ENCODE assay signal across 21 mouse cellular contexts in the genomic region with DNA sequence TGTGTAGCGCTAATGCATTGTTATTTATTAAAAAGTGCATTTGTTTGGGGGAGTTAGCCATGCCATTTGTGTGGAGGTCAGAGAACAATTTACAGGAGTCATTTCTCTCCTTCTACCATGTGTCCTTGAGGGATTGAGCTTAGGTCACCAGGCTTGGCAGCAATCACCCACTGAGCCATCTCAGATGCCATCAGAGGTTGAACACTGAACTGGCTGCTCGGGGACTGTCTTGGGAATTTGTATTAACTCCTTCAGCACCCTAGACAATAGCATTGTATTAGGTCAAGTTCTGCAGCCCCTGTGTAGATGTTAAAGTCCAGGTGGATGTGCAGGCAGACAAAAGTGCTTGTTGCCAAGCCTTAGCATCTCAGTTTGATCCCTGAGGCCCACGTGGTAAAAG. TPM values are rescaled to one million over a fixed set of nuclear protein-coding genes. Genes with fewer than 3 reads are reported as not detected.
A peak's percentile ranks its signal among the peaks of the same experiment; 100 is the strongest.
DNase-seq lines count a peak whose midpoint lies in the region.
"Had no signal": no experiment of that assay in that cellular context is flagged by ENCODE, and none has a peak within 500 bp of the region (broad histone marks: within the 10 kb centered on the region; RNA-seq: fewer than 3 reads in every experiment).

No protein-coding gene starts in this region.

- peaks cover 57% of the 10 kb centered on the region for H3K36me3 ChIP-seq in heart, embryonic 10.5 days

- DNase-seq in heart, embryonic 10.5 days (ENCODE audit: low spot score): peak; percentile 66
- no peak for DNase-seq in heart, adult 9 months (ENCODE audit: low spot score in 2 of 2)
- peak; percentile 56 for DNase-seq in R1 (ENCODE audit: low read depth, low spot score)
- DNase-seq in adrenal gland, adult 2 months: peak; percentile 79
- peak; percentile 53 for DNase-seq in adrenal gland, postnatal 14 days
- no peak for DNase-seq in ovary, postnatal 10 days (ENCODE audit: low spot score)
- no peak for DNase-seq in cerebellum, adult 11-12 months
- DNase-seq in frontal cortex, postnatal 25 days (ENCODE audit: low spot score in 2 of 2): no peak
- DNase-seq: cerebellum, adult 11 months; cerebellum, adult 8-10 months; cerebellum, postnatal 14 days; gastrocnemius, postnatal 10 days; gastrocnemius, postnatal 36 days; kidney, adult 11 months; kidney, adult 8-10 months had no signal

- H3K27me3 ChIP-seq in heart, embryonic 10.5 days (ENCODE audit: insufficient read depth, poor library complexity, severe bottlenecking): no peaks in the 10 kb centered on the region
- H3K27me3 ChIP-seq: forebrain, embryonic 13.5 days; hindbrain, embryonic 12.5 days; hindbrain, embryonic 15.5 days; intestine, embryonic 15.5 days had no signal

- H3K4me3 ChIP-seq in heart, embryonic 10.5 days: no peak overlapping the region
- H3K4me3 ChIP-seq: forebrain, embryonic 10.5 days; forebrain, embryonic 13.5 days; hindbrain, embryonic 12.5 days; hindbrain, embryonic 15.5 days; intestine, embryonic 15.5 days had no signal

- H3K9me3 ChIP-seq in heart, embryonic 10.5 days: no peaks in the 10 kb centered on the region
- H3K9me3 ChIP-seq: hindbrain, embryonic 15.5 days; intestine, embryonic 15.5 days had no signal

- no peaks in the 10 kb centered on the region for H3K4me1 ChIP-seq in heart, embryonic 10.5 days
- H3K4me1 ChIP-seq: forebrain, embryonic 10.5 days; forebrain, embryonic 13.5 days; hindbrain, embryonic 12.5 days; hindbrain, embryonic 15.5 days; intestine, embryonic 15.5 days had no signal

- H3K27ac ChIP-seq in heart, embryonic 10.5 days: no peak overlapping the region
- H3K27ac ChIP-seq: forebrain, embryonic 10.5 days; forebrain, embryonic 13.5 days; hindbrain, embryonic 12.5 days; hindbrain, embryonic 15.5 days; intestine, embryonic 15.5 days had no signal

- WGBS in heart, embryonic 10.5 days: 89% methylated on average over 3 of the region's 3 CpGs

RNA-seq across cellular contexts. Expression of a gene that starts 13.2 kb away (rescaled TPM):
- polyA plus RNA-seq in heart, embryonic 10.5 days (2016; fragmentation: Nextera tagmentation; extraction: Ambion mirVana): 16.2 and 19.5 TPM in 2 replicates
- total RNA-seq in adrenal gland, adult 2 months (2021): 10 to 100 TPM; 17.0 to 26.0 TPM
- 0.71 and 1.3 TPM in 2 replicates for polyA plus RNA-seq in adrenal gland, adult 2 months (2012; rRNA removed)
- total RNA-seq in adrenal gland, postnatal 14 days (2021): 22.9 and 24.3 TPM in 2 replicates

RNA-seq across cellular contexts. Expression of a gene that starts 45.4 kb away (rescaled TPM):
- not detected in 2 replicates for polyA plus RNA-seq in heart, embryonic 10.5 days (2016; fragmentation: Nextera tagmentation; extraction: Ambion mirVana)
- 10 to 100 TPM in 1 of 2 experiments, 1 to 10 TPM in 1; 8.1 to 15.7 TPM for total RNA-seq in adrenal gland, adult 2 months (2021)
- polyA plus RNA-seq in adrenal gland, adult 2 months (2012; rRNA removed): 10.8 and 19.0 TPM in 2 replicates
- total RNA-seq in adrenal gland, postnatal 14 days (2021): 1.1 and 4.0 TPM in 2 replicates
- polyA plus RNA-seq: C2C12 had no signal

RNA-seq across cellular contexts. Expression of a gene that starts 55.6 kb away (rescaled TPM):
- polyA plus RNA-seq in heart, embryonic 10.5 days (2016; fragmentation: Nextera tagmentation; extraction: Ambion mirVana): 29.4 and 31.3 TPM in 2 replicates
- total RNA-seq in adrenal gland, adult 2 months (2021): 10 to 100 TPM; 26.8 to 45.2 TPM
- polyA plus RNA-seq in adrenal gland, adult 2 months (2012; rRNA removed): 0.59 and 0.71 TPM in 2 replicates
- total RNA-seq in adrenal gland, postnatal 14 days (2021): 30.8 and 31.4 TPM in 2 replicates

RNA-seq across cellular contexts. Expression of a gene that starts 55.6 kb away (rescaled TPM):
- polyA plus RNA-seq in heart, embryonic 10.5 days (2016; fragmentation: Nextera tagmentation; extraction: Ambion mirVana): 2.5 and 3.6 TPM in 2 replicates
- 1 to 10 TPM; 5.7 to 7.3 TPM for total RNA-seq in adrenal gland, adult 2 months (2021)
- polyA plus RNA-seq in adrenal gland, adult 2 months (2012; rRNA removed): 0.11 and 0.21 TPM in 2 replicates
- total RNA-seq in adrenal gland, postnatal 14 days (2021): 5.4 and 7.8 TPM in 2 replicates

Comparison
In these comparisons a context has a peak if more than half of its experiments do, and no peak if none do; other contexts are left out.
1. DNase-seq: peak in heart, embryonic 10.5 days (single experiment), R1 (single experiment), adrenal gland, adult 2 months (single experiment) and adrenal gland, postnatal 14 days (single experiment); none in heart, adult 9 months (0 of 2), ovary, postnatal 10 days (single experiment), cerebellum, adult 11-12 months (single experiment) and frontal cortex, postnatal 25 days (0 of 2).